ENCODE assay signal across 34 mouse cellular contexts in genomic region chr10:80519287-80519686, GRCm38 (mm10). TPM values are rescaled to one million over a fixed set of nuclear protein-coding genes. Genes with fewer than 3 reads are reported as not detected.
A peak's percentile ranks its signal among the peaks of the same experiment; 100 is the strongest.
DNase-seq lines count a peak whose midpoint lies in the region; ATAC-seq and TF ChIP-seq lines count a peak whose summit lies in the region.
"Had no signal": no experiment of that assay in that cellular context is flagged by ENCODE, and none has a peak within 500 bp of the region (broad histone marks: within the 10 kb centered on the region; RNA-seq: fewer than 3 reads in every experiment).

No protein-coding gene starts in this region.

- H3K9ac ChIP-seq in intestine, postnatal 0 days (ENCODE audit: low read depth, low read length) = no peak overlapping the region
- no peak overlapping the region for H3K9ac ChIP-seq in intestine, embryonic 16.5 days (ENCODE audit: low read depth, low read length)
- H3K9ac ChIP-seq in liver, postnatal 0 days (replicated peaks) = no peak overlapping the region
- no peak overlapping the region for H3K9ac ChIP-seq in liver, embryonic 12.5 days
- no peak overlapping the region for H3K9ac ChIP-seq in ES-E14 (ENCODE audit: insufficient read depth, low read depth, low read length, poor library complexity, severe bottlenecking)
- H3K9ac ChIP-seq: forebrain, embryonic 12.5 days; heart, embryonic 13.5 days; hindbrain, embryonic 14.5 days; kidney, embryonic 15.5 days; liver, embryonic 15.5 days; neural tube, embryonic 13.5 days had no signal

- TF ChIP-seq CTCF in intestine, postnatal 0 days (IDR thresholded peaks at IDR 0.05; ENCODE audit: low read depth) = peak; percentile 41
- peak; percentile 48 for TF ChIP-seq CTCF in liver, postnatal 0 days (IDR thresholded peaks at IDR 0.05; ENCODE audit: low read depth)

- DNase-seq in liver, postnatal 0 days = no peak
- DNase-seq in ES-E14 (ENCODE audit: low read depth, low spot score) (no peak), R1 (ENCODE audit: low read depth, low spot score) (peak; percentile 25)
- DNase-seq in yolk sac, embryonic 10.5 days (ENCODE audit: low spot score) = no peak
- no peak for DNase-seq in gastrocnemius, postnatal 10 days
- DNase-seq: adrenal gland, adult 2 months; cerebellum, adult 18-20 months; cerebellum, postnatal 14 days; heart, adult 18-20 months; heart, postnatal 36 days; lung, postnatal 14 days; midbrain, embryonic 14.5 days; retina, postnatal 1 day; right cerebral cortex, postnatal 25 days; spleen, adult 18-20 months had no signal

- no peak for TF ChIP-seq EP300 in liver, postnatal 0 days (IDR thresholded peaks at IDR 0.05; ENCODE audit: low read depth)

- H3K9me3 ChIP-seq in intestine, postnatal 0 days (ENCODE audit: control insufficient read depth) = no peaks in the 10 kb centered on the region
- peaks cover 4% of the 10 kb centered on the region; the same call in 1 of the 2 replicates for H3K9me3 ChIP-seq in intestine, embryonic 16.5 days (ENCODE audit: control insufficient read depth, low read length)
- H3K9me3 ChIP-seq in liver, postnatal 0 days (ENCODE audit: low read length) = peaks cover 4% of the 10 kb centered on the region; the same call in 1 of the 2 replicates
- 0 out of 2 replicates have a peak, but pooled peaks cover 5% of the 10 kb centered on the region for H3K9me3 ChIP-seq in liver, embryonic 12.5 days (replicated peaks)
- no peaks in the 10 kb centered on the region for H3K9me3 ChIP-seq in ES-E14 (ENCODE audit: control insufficient read depth, insufficient read depth, low read depth, low read length)
- H3K9me3 ChIP-seq: kidney, embryonic 15.5 days; liver, embryonic 15.5 days; neural tube, embryonic 13.5 days had no signal

- H3K36me3 ChIP-seq in intestine, postnatal 0 days (ENCODE audit: control insufficient read depth, insufficient read depth) = no peaks in the 10 kb centered on the region
- no peaks in the 10 kb centered on the region for H3K36me3 ChIP-seq in intestine, embryonic 16.5 days (ENCODE audit: control insufficient read depth, insufficient read depth, low read length)
- no peaks in the 10 kb centered on the region for H3K36me3 ChIP-seq in liver, postnatal 0 days (replicated peaks; ENCODE audit: insufficient read depth, low read length)
- no peaks in the 10 kb centered on the region for H3K36me3 ChIP-seq in liver, embryonic 12.5 days
- H3K36me3 ChIP-seq in ES-E14 (ENCODE audit: control insufficient read depth, insufficient read depth, low read length, poor library complexity, severe bottlenecking) = no peaks in the 10 kb centered on the region
- H3K36me3 ChIP-seq: forebrain, embryonic 12.5 days; heart, embryonic 13.5 days; kidney, embryonic 15.5 days; liver, embryonic 15.5 days; neural tube, embryonic 13.5 days had no signal

- H3K4me3 ChIP-seq in intestine, postnatal 0 days (ENCODE audit: low read depth, low read length) = no peak overlapping the region
- no peak overlapping the region for H3K4me3 ChIP-seq in intestine, embryonic 16.5 days (ENCODE audit: low read length)
- H3K4me3 ChIP-seq in liver, postnatal 0 days (ENCODE audit: low read depth, low read length) = no peak overlapping the region
- no peak overlapping the region for H3K4me3 ChIP-seq in liver, embryonic 12.5 days
- H3K4me3 ChIP-seq in ES-E14 (ENCODE audit: insufficient read depth in 1 of 2, low read depth in 1 of 2, low read length in 2 of 2, poor library complexity in 1 of 2, severe bottlenecking in 1 of 2) = no peak overlapping the region
- H3K4me3 ChIP-seq: forebrain, embryonic 12.5 days; heart, embryonic 13.5 days; kidney, embryonic 15.5 days; liver, embryonic 15.5 days; megakaryocyte, embryonic 14.5 days; myocyte; neural tube, embryonic 13.5 days had no signal

- H3K27ac ChIP-seq in intestine, postnatal 0 days (ENCODE audit: low read depth, low read length) = no peak overlapping the region
- no peak overlapping the region for H3K27ac ChIP-seq in intestine, embryonic 16.5 days (ENCODE audit: low read length)
- no peak overlapping the region for H3K27ac ChIP-seq in liver, postnatal 0 days (ENCODE audit: low read depth)
- no peak overlapping the region for H3K27ac ChIP-seq in liver, embryonic 12.5 days
- no peak overlapping the region for H3K27ac ChIP-seq in ES-E14 (ENCODE audit: insufficient read depth, low read depth, low read length, poor library complexity, severe bottlenecking)
- H3K27ac ChIP-seq: forebrain, embryonic 12.5 days; heart, embryonic 13.5 days; hindbrain, embryonic 14.5 days; kidney, embryonic 15.5 days; liver, embryonic 15.5 days; neural tube, embryonic 13.5 days had no signal

- 79% methylated on average over 2 of the region's 2 CpGs for WGBS in intestine, postnatal 0 days
- WGBS in intestine, embryonic 16.5 days = 76% methylated on average over 2 of the region's 2 CpGs
- 53% methylated on average over 2 of the region's 2 CpGs for WGBS in liver, postnatal 0 days (ENCODE audit: insufficient replicate concordance)
- 52% methylated on average over 2 of the region's 2 CpGs for WGBS in liver, embryonic 12.5 days (ENCODE audit: insufficient replicate concordance)

- H3K4me2 ChIP-seq in intestine, postnatal 0 days (replicated peaks; ENCODE audit: low read depth) = no peak overlapping the region
- H3K4me2 ChIP-seq in intestine, embryonic 16.5 days (ENCODE audit: low read depth, low read length) = no peak overlapping the region
- no peak overlapping the region for H3K4me2 ChIP-seq in liver, postnatal 0 days (ENCODE audit: low read depth, low read length)
- no peak overlapping the region for H3K4me2 ChIP-seq in liver, embryonic 12.5 days
- H3K4me2 ChIP-seq: forebrain, embryonic 12.5 days; heart, embryonic 13.5 days; hindbrain, embryonic 14.5 days; kidney, embryonic 15.5 days; liver, embryonic 15.5 days; neural tube, embryonic 13.5 days had no signal

- no peaks in the 10 kb centered on the region for H3K4me1 ChIP-seq in intestine, postnatal 0 days (replicated peaks; ENCODE audit: control insufficient read depth, insufficient read depth, low read length)
- no peaks in the 10 kb centered on the region for H3K4me1 ChIP-seq in intestine, embryonic 16.5 days (ENCODE audit: control insufficient read depth, insufficient read depth, low read length)
- no peaks in the 10 kb centered on the region for H3K4me1 ChIP-seq in liver, postnatal 0 days (ENCODE audit: insufficient read depth)
- no peaks in the 10 kb centered on the region for H3K4me1 ChIP-seq in liver, embryonic 12.5 days
- peaks cover 0 to 6% of the 10 kb centered on the region in 2 experiments; a peak in 2 of 4 replicates for H3K4me1 ChIP-seq in ES-E14 (ENCODE audit: control insufficient read depth in 2 of 2, insufficient read depth in 2 of 2, low read length in 2 of 2, poor library complexity in 1 of 2)
- H3K4me1 ChIP-seq: heart, embryonic 13.5 days; liver, embryonic 15.5 days; megakaryocyte, embryonic 14.5 days; neural tube, embryonic 13.5 days had no signal

- in situ Hi-C loops in ES-E14 (cut with MboI; ENCODE audit: low sequenced_read_pairs in 2 of 2, unreplicated experiment in 2 of 2) = no loop called here

- peaks cover 13% of the 10 kb centered on the region for H3K27me3 ChIP-seq in intestine, postnatal 0 days (replicated peaks; ENCODE audit: control insufficient read depth, insufficient read depth, low read length)
- H3K27me3 ChIP-seq in intestine, embryonic 16.5 days (replicated peaks; ENCODE audit: control insufficient read depth, insufficient read depth, low read length) = peaks cover 11% of the 10 kb centered on the region
- peaks cover 8% of the 10 kb centered on the region for H3K27me3 ChIP-seq in liver, postnatal 0 days (ENCODE audit: insufficient read depth, low read length)
- H3K27me3 ChIP-seq in liver, embryonic 12.5 days (replicated peaks) = peaks cover 77% of the 10 kb centered on the region
- H3K27me3 ChIP-seq: Patski had no signal

- ATAC-seq in intestine, postnatal 0 days = no peak
- no peak for ATAC-seq in intestine, embryonic 16.5 days
- no peak for ATAC-seq in liver, postnatal 0 days
- no peak for ATAC-seq in liver, embryonic 12.5 days
- ATAC-seq: Patski had no signal

TF ChIP-seq in ES-E14, 5 proteins besides CTCF, POLR2A, EP300 and RAD21 (continues in another document):
- peak; percentile 99 for TF ChIP-seq ZNF384 (IDR thresholded peaks at IDR 0.05; ENCODE audit: low read depth, low read length)
- TF ChIP-seq CHD2 (IDR thresholded peaks at IDR 0.05; ENCODE audit: low read depth, low read length) = no peak
- TF ChIP-seq ZC3H11A (IDR thresholded peaks at IDR 0.05; ENCODE audit: borderline replicate concordance, low read depth, low read length) = no peak
- TF ChIP-seq HCFC1 (IDR thresholded peaks at IDR 0.05; ENCODE audit: borderline replicate concordance, insufficient read depth, low read length) = no peak

RNA-seq across cellular contexts. Expression of gene Atp8b3, which starts 19.6 kb away (rescaled TPM):
- polyA plus RNA-seq in intestine, postnatal 0 days (2015; fragmentation: Nextera tagmentation; extraction: Ambion mirVana) = 0.03 TPM in 2 replicates
- polyA plus RNA-seq in intestine, embryonic 16.5 days (2015; fragmentation: Nextera tagmentation; extraction: Ambion mirVana) = 0.09 and 0.17 TPM in 2 replicates
- not detected in 2 replicates for polyA plus RNA-seq in liver, postnatal 0 days (2015; fragmentation: Nextera tagmentation; extraction: Ambion mirVana)
- polyA plus RNA-seq in liver, embryonic 12.5 days (2016; fragmentation: Nextera tagmentation; extraction: Ambion mirVana) = 0.02 and 0.08 TPM in 2 replicates
- total RNA-seq in ES-E14 (2012; rRNA removed) = 0.80 and 2.3 TPM in 2 replicates
- total RNA-seq in gastrocnemius, postnatal 10 days (2021) = not detected
- total RNA-seq: gastrocnemius, adult 8-10 months; heart, adult 18-20 months; heart, postnatal 36 days had no signal
- polyA plus RNA-seq: large intestine, adult 2 months; liver, embryonic 15.5 days; urinary bladder, adult 2 months had no signal

RNA-seq across cellular contexts. Expression of gene Onecut3, which starts 24.7 kb away (rescaled TPM):
- 0.05 and 0.09 TPM in 2 replicates for polyA plus RNA-seq in intestine, postnatal 0 days (2015; fragmentation: Nextera tagmentation; extraction: Ambion mirVana)
- 0.06 and 0.10 TPM in 2 replicates for polyA plus RNA-seq in intestine, embryonic 16.5 days (2015; fragmentation: Nextera tagmentation; extraction: Ambion mirVana)
- polyA plus RNA-seq in liver, postnatal 0 days (2015; fragmentation: Nextera tagmentation; extraction: Ambion mirVana) = not detected in 2 replicates
- polyA plus RNA-seq in liver, embryonic 12.5 days (2016; fragmentation: Nextera tagmentation; extraction: Ambion mirVana) = 0.29 and 0.33 TPM in 2 replicates
- total RNA-seq in ES-E14 (2012; rRNA removed) = not detected in 2 replicates
- total RNA-seq in gastrocnemius, postnatal 10 days (2021) = not detected
- total RNA-seq: adrenal gland, adult 2 months; adrenal gland, postnatal 4 days; gastrocnemius, adult 8-10 months; heart, postnatal 36 days; layer of hippocampus, postnatal 14 days had no signal
- polyA plus RNA-seq: adrenal gland, adult 2 months; C2C12; heart, embryonic 13.5 days; kidney, embryonic 15.5 days; limb, embryonic 11.5 days; liver, embryonic 15.5 days; myocyte; Patski; urinary bladder, adult 2 months had no signal

RNA-seq across cellular contexts. Expression of gene Rexo1, which starts 42.1 kb away (rescaled TPM):
- 9.1 and 10.1 TPM in 2 replicates for polyA plus RNA-seq in intestine, postnatal 0 days (2015; fragmentation: Nextera tagmentation; extraction: Ambion mirVana)
- polyA plus RNA-seq in intestine, embryonic 16.5 days (2015; fragmentation: Nextera tagmentation; extraction: Ambion mirVana) = 21.5 and 21.9 TPM in 2 replicates
- polyA plus RNA-seq in liver, postnatal 0 days (2015; fragmentation: Nextera tagmentation; extraction: Ambion mirVana) = 7.4 and 8.1 TPM in 2 replicates
- polyA plus RNA-seq in liver, embryonic 12.5 days (2016; fragmentation: Nextera tagmentation; extraction: Ambion mirVana) = 23.2 and 23.9 TPM in 2 replicates
- 27.4 and 33.4 TPM in 2 replicates for total RNA-seq in ES-E14 (2012; rRNA removed)
- 10 to 100 TPM; 13.1 to 16.7 TPM for total RNA-seq in gastrocnemius, postnatal 10 days (2021)

RNA-seq across cellular contexts. Expression of gene Klf16, which starts 57.8 kb away (rescaled TPM):
- polyA plus RNA-seq in intestine, postnatal 0 days (2015; fragmentation: Nextera tagmentation; extraction: Ambion mirVana) = 4.8 and 5.3 TPM in 2 replicates
- 7.0 and 7.4 TPM in 2 replicates for polyA plus RNA-seq in intestine, embryonic 16.5 days (2015; fragmentation: Nextera tagmentation; extraction: Ambion mirVana)
- polyA plus RNA-seq in liver, postnatal 0 days (2015; fragmentation: Nextera tagmentation; extraction: Ambion mirVana) = 6.1 and 6.5 TPM in 2 replicates
- polyA plus RNA-seq in liver, embryonic 12.5 days (2016; fragmentation: Nextera tagmentation; extraction: Ambion mirVana) = 24.0 and 24.7 TPM in 2 replicates
- total RNA-seq in ES-E14 (2012; rRNA removed) = 20.8 and 23.5 TPM in 2 replicates
- total RNA-seq in gastrocnemius, postnatal 10 days (2021) = 1 to 10 TPM; 3.5 to 5.8 TPM
